Mouse (Mus musculus): ENCODE data around the gene Tm4sf1. TPM values are rescaled to one million over a fixed set of nuclear protein-coding genes. Genes with fewer than 3 reads are reported as not detected.

The Tm4sf1 gene
- total RNA-seq, 2 experiments from 2014 or later = 33.6 to 35.3 TPM

- intact Hi-C loops (cut with DNase I; ENCODE audit: low total_unique reads) = no loop called here
Measured at GRCm38 (mm10) chr3:57292826-57293225, 9.0 kb downstream of the Tm4sf1 start.

GRCm38 (mm10) chr3:57288944-57289491 lies 12.8 kb downstream of the Tm4sf1 start:
- DNase-seq = no peak
- intact Hi-C loops (cut with DNase I; ENCODE audit: low total_unique reads) = no loop called here

More at GRCm38 (mm10) chr3:57292826-57293225, 9.0 kb downstream of the Tm4sf1 start:
- DNase-seq = peak; percentile 7

- DNase-seq = no peak
- intact Hi-C loops (cut with DNase I; ENCODE audit: low total_unique reads) = no loop called here
Measured at GRCm38 (mm10) chr3:57287854-57288720, 13.7 kb downstream of the Tm4sf1 start.

GRCm38 (mm10) chr3:57287438-57287837 lies 14.3 kb downstream of the Tm4sf1 start:
- no peak for DNase-seq
- intact Hi-C loops (cut with DNase I; ENCODE audit: low total_unique reads) = no loop called here

- DNase-seq = no peak
- intact Hi-C loops (cut with DNase I; ENCODE audit: low total_unique reads) = no loop called here
Measured at GRCm38 (mm10) chr3:57278225-57278624, 23.6 kb downstream of the Tm4sf1 start.

GRCm38 (mm10) chr3:57277453-57277852 lies 24.3 kb downstream of the Tm4sf1 start:
- intact Hi-C loops (cut with DNase I; ENCODE audit: low total_unique reads) = no loop called here
- DNase-seq = no peak

- intact Hi-C loops (cut with DNase I; ENCODE audit: low total_unique reads) = no loop called here
- DNase-seq = no peak
Measured at GRCm38 (mm10) chr3:57276821-57277220, 25.0 kb downstream of the Tm4sf1 start.

GRCm38 (mm10) chr3:57268994-57269393 lies 32.8 kb downstream of the Tm4sf1 start:
- no peak for DNase-seq
- intact Hi-C loops (cut with DNase I; ENCODE audit: low total_unique reads) = loop anchor here (5.0 kb wide), 1 partner anchor 178 kb away; no protein-coding TSS in a partner anchor

- peak; percentile 9 for DNase-seq
- intact Hi-C loops (cut with DNase I; ENCODE audit: low total_unique reads) = loop anchor here (5.0 kb wide), 1 partner anchor 180 kb away; no protein-coding TSS in a partner anchor
Measured at GRCm38 (mm10) chr3:57267559-57268173, 34.1 kb downstream of the Tm4sf1 start.

GRCm38 (mm10) chr3:57253041-57253440 lies 48.7 kb downstream of the Tm4sf1 start:
- intact Hi-C loops (cut with DNase I; ENCODE audit: low total_unique reads) = no loop called here
- no peak for DNase-seq

- peak; percentile 15 for DNase-seq
- intact Hi-C loops (cut with DNase I; ENCODE audit: low total_unique reads) = no loop called here
Measured at GRCm38 (mm10) chr3:57252551-57252950, 49.2 kb downstream of the Tm4sf1 start.

GRCm38 (mm10) chr3:57245242-57245641 lies 56.5 kb downstream of the Tm4sf1 start:
- no peak for DNase-seq
- intact Hi-C loops (cut with DNase I; ENCODE audit: low total_unique reads) = no loop called here

Other genes with a start within 250 kb of the Tm4sf1 start
- gene Tm4sf4, start 123.3 kb upstream of the Tm4sf1 start, total RNA-seq (2021) = not detected